Mouse (Mus musculus) liver, embryonic 14.5 days (tissue): ENCODE measurements around the gene Gsdma3. TPM values are rescaled to one million over a fixed set of nuclear protein-coding genes. Genes with fewer than 3 reads are reported as not detected.

Source experiments
- ATAC-seq: fragments of 200-750 bp; cut with Nextera tagmentation; 2 replicates; pipeline ENCODE4 v1.8.0; 2017; ENCODE audit warnings: moderate number of reproducible peaks, mild to moderate bottlenecking, moderate library complexity; ENCODE audit not compliant: insufficient read depth
- DNase-seq, 3 experiments: peaks; one replicate each; pipeline ENCODE4 v3.0.0-alpha.2; 2012 to 2013; ENCODE audit warnings: low read depth in 3 of 3, low spot score in 3 of 3
- H3K27ac ChIP-seq: fragments of 300-500 bp; sonication (generic); 2 replicates; pipeline ENCODE4 v1.5.1; 2014; ENCODE audit warnings: moderate library complexity, mild to moderate bottlenecking, control low read depth, inconsistent platforms
- H3K27me3 ChIP-seq: fragments of 300-500 bp; sonication (generic); 2 replicates; pipeline ENCODE4 v1.6.1; 2014; ENCODE audit warnings: mild to moderate bottlenecking, low read length, moderate library complexity; ENCODE audit not compliant: control insufficient read depth, insufficient read depth
- H3K36me3 ChIP-seq: fragments of 300-500 bp; sonication (generic); replicated peaks from 2 replicates; pipeline ENCODE4 v1.6.1; 2014; ENCODE audit warnings: low read depth; ENCODE audit not compliant: control insufficient read depth, insufficient read depth
- H3K4me1 ChIP-seq, 2 experiments: fragments of 200-500 bp in 1 of 2; fragments of 300-500 bp in 1 of 2; sonication (generic) in 1 of 2; replicated peaks; 2 replicates each; pipeline ENCODE4 v1.6.1; 2012 to 2014; ENCODE audit warnings: antibody characterized with exemption in 1 of 2, inconsistent platforms in 1 of 2, low read length in 1 of 2; ENCODE audit not compliant: control insufficient read depth in 2 of 2, insufficient read depth in 2 of 2
- H3K4me2 ChIP-seq: fragments of 300-500 bp; sonication (generic); 2 replicates; pipeline ENCODE4 v1.6.1; 2014; ENCODE audit warnings: low read depth, mild to moderate bottlenecking, control low read depth, moderate library complexity
- H3K4me3 ChIP-seq, 2 experiments: fragments of 200-500 bp in 1 of 2; fragments of 300-500 bp in 1 of 2; sonication (generic) in 1 of 2; 2 replicates each; pipeline ENCODE4 v1.5.1; 2012 to 2014; ENCODE audit warnings: low read depth in 2 of 2, low read length in 2 of 2, mild to moderate bottlenecking in 2 of 2, control low read depth in 1 of 2, inconsistent platforms in 1 of 2, moderate library complexity in 1 of 2; ENCODE audit not compliant: insufficient read depth in 1 of 2
- H3K9ac ChIP-seq: fragments of 300-500 bp; sonication (generic); replicated peaks from 2 replicates; pipeline ENCODE4 v1.6.1; 2014; ENCODE audit warnings: mild to moderate bottlenecking, control low read depth, moderate library complexity
- H3K9me3 ChIP-seq: fragments of 300-500 bp; sonication (generic); 2 replicates; pipeline ENCODE4 v1.6.1; 2016; ENCODE audit warnings: low read length, mixed read lengths; ENCODE audit not compliant: control insufficient read depth
- CTCF ChIP-seq: IDR thresholded peaks from 2 replicates; pipeline ENCODE4 v1.5.1; 2016; ENCODE audit warnings: antibody characterized with exemption, low read depth, control low read depth
- EP300 ChIP-seq: IDR thresholded peaks from 2 replicates; pipeline ENCODE4 v1.6.1; 2016; ENCODE audit warnings: antibody characterized with exemption, low read depth
- WGBS: fragments of 180-500 bp; shearing (Covaris S2); extraction: QIAGEN DNeasy Blood & Tissue Kit; methylation state at CpG from one replicate; pipeline ENCODE4 v1.1.7; 2014; ENCODE audit not compliant: insufficient replicate concordance; 5-methylcytosine and 5-hydroxymethylcytosine counted together
- polyA plus RNA-seq, 2 experiments: library from polyadenylated mRNA; depleted of rRNA in 1 of 2; stranded (reverse) in 1 of 2; unstranded in 1 of 2; fragments of >200 nt; fragmentation: Nextera tagmentation in 1 of 2; extraction: Ambion mirVana in 1 of 2; gene quantifications; 2 replicates each; pipeline versions ENCODE4 v1.2.1 to v1.2.3; 2012 to 2014

The Gsdma3 gene
- polyA plus RNA-seq, 2 experiments: not detected

DNA sequence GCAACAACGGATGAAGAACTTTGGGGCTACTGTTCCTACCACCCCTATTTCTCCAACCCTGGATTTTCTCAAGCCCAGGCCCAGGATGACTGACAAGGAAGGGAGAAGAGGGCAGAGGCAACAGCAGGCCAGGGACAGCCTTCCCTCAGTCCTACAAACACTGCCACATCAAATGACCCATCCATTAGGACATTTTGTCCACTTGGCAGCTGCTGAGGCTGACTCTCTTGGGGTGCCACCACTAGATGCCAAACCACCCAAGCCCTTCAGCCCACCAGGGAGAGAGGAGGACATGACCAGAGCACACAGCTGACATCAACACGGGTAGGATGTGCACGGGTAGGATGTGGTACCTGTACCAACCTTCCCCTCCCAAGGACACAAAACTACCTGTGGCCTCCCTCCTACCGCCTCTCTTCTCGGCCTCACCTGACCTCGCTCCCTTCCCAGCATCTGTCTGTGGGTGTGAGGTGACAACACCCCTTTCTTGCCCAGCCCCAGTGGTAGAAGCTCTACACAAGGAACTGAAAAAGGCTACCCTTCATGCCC lies 41.5 kb upstream of the Gsdma3 start:
- 75% methylated on average over 6 of the region's 6 CpGs for WGBS
- ATAC-seq: no peak
- Histone ChIP-seq H3K27ac (peak overlapping the region; percentile 99), H3K9ac (peak overlapping the region; percentile 98), H3K4me2 (peak overlapping the region; percentile 94), H3K27me3 (no peaks in the 10 kb centered on the region), H3K4me1 (peaks cover 63 to 82% of the 10 kb centered on the region in 2 experiments), H3K4me3 (peak overlapping the region; percentile 77 to 98; a peak in 3 of 4 replicates), H3K36me3 (peaks cover 11% of the 10 kb centered on the region), H3K9me3 (no peaks in the 10 kb centered on the region)
- no peak for TF ChIP-seq EP300
- TF ChIP-seq CTCF: no peak
- no peak for DNase-seq

DNA sequence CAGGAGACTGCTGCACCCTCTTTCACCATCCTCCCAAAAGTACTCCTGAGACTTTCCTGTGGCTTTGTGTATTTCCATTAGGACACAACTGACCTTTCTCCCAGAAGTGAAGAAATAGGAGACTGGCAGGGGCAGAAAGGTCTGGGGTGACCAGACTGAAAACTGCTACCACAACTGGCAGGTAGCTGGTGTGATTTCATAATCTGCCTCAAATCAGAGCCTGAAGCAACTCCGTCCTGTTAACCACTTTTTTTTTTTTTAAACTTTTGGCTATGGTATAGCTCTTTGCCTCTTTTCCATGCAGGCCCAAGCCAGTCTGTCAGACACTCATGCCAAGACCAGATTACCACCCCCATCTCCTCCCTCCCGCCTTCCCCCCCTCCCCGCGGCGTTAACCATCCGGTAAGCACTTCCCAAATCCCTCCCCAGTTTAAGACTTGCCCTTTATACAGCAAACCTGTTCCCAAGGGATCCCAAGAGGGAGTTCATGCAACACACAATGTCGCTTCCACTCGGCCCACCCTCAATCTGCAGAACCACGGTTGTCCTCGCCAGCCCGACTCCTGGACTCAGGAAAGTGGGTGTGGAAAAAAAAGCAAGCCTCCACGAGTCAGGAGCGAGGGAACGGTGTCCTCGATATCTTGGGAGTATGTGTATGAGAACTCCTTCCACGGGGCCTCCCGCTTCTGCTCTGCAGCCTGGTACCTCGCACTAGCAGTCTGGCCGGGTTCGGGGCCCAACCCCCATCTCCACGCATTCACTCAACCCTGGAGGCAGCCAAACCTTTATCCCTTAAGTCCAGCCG lies 39.9 kb upstream of the Gsdma3 start:
- ATAC-seq: no peak
- WGBS: 1% methylated on average over 22 of the region's 22 CpGs
- Histone ChIP-seq H3K27me3 (no peaks in the 10 kb centered on the region), H3K9ac (peak overlapping the region; percentile 98), H3K9me3 (no peaks in the 10 kb centered on the region), H3K4me2 (peak overlapping the region; percentile 94), H3K4me1 (peaks cover 50 to 67% of the 10 kb centered on the region in 2 experiments), H3K27ac (peak overlapping the region; percentile 99), H3K36me3 (peaks cover 11% of the 10 kb centered on the region), H3K4me3 (peak overlapping the region; percentile 77 to 98)
- DNase-seq: no peak
- TF ChIP-seq CTCF: no peak
- TF ChIP-seq EP300: no peak

DNA sequence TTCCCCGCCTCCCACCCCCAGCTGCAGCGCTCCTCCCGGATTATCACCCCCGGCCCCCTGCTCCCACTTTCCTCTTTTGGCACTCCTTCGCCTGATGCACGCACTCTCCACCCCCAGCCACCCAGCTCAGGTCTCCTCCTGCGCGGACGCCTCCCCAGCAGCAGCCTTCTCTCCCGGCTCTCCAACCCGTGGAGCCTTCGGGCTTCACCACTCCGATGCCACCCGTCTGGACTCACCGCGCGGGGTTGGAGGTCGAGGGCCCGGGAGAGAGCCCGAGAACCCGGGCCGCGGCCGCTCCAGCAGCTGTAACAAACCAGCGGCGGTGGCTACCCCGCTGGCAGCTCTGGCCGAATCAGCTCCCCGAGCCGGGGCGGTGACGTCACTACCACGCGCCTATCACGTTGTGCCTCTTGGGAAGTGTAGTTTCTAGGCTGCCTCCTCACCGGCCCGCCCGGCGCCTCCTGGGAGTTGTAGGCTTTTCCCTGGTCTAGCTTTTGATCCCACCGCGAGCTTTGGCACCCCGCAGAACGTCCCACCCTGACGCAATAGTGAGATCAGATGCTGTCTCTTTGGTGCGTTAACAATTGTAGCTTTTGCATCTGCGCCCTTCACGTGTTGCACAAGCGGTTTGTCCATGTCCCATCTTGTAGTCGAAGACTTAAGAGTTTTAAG lies 39.1 kb upstream of the Gsdma3 start, which contains the start of gene Ormdl3:
Gene Ormdl3, minus strand, starts transcription at position 477 of the 672 bp plus-strand sequence.
- peak; percentile 16; the same call in 1 of the 2 replicates for TF ChIP-seq EP300
- no peak for TF ChIP-seq CTCF
- H3K4me1 ChIP-seq: peaks cover 50 to 62% of the 10 kb centered on the region in 2 experiments
- no peaks in the 10 kb centered on the region for H3K27me3 ChIP-seq
- peak within 1 kb of the TSS; percentile 77 to 98 for H3K4me3 ChIP-seq
- DNase-seq (peak; percentile 96 to 97 (median 96)), ATAC-seq (peak; percentile 67)
- peak within 1 kb of the TSS; percentile 98 for H3K9ac ChIP-seq
- no peaks in the 10 kb centered on the region for H3K9me3 ChIP-seq
- 1% methylated on average over 49 of the region's 49 CpGs for WGBS
- peak within 1 kb of the TSS; percentile 94 for H3K4me2 ChIP-seq
- peak within 1 kb of the TSS; percentile 95 for H3K27ac ChIP-seq
- peaks cover 10% of the 10 kb centered on the region for H3K36me3 ChIP-seq

DNA sequence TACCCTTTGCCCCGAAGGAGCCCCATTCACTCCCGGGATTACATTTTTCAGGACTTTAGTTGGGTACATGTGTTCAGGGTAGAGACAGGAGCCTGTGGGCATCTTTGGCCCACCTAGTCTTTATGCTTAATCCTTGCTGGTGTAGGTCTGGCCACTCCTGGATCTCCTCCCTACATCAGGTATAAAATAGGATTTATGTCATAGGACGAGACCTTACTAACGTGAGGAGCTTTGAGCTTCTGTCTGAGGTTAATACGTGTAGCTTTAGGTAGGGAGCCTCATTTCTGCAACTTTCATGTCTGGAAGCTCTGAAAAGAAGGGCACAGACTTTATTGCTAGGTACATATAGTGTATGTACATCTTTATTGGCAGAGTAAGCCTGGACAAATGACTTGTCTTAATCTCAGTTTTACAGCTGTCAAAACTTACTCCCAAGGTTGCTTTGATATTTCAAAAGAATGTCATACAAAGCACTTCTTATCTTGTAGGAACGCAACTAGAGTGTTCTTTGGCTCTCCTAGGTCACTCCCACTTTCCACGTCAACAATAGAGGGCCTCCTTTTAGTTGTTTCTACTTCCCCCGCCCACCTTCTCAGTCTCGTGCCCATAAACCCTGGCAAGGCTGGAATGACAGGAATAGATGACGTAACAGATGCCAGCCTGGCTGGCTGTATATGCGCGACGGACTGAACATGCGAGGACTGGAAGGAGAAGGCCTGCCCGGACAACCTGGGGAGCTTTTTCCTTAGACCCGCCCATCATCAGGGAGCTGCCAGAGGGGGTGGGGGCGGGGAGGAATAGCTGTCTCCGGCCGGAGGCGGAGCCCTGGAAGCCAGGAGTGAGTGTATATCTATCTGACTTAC lies 38.2 kb upstream of the Gsdma3 start:
- ATAC-seq: peak; percentile 66
- Histone ChIP-seq H3K9ac (peak overlapping the region; percentile 73), H3K4me2 (peak overlapping the region; percentile 94), H3K4me3 (peak overlapping the region; percentile 73 to 98), H3K9me3 (no peaks in the 10 kb centered on the region), H3K27me3 (peaks cover 3% of the 10 kb centered on the region; the same call in 1 of the 2 replicates), H3K36me3 (peaks cover 7% of the 10 kb centered on the region), H3K4me1 (peaks cover 50 to 60% of the 10 kb centered on the region in 2 experiments), H3K27ac (peak overlapping the region; percentile 95)
- DNase-seq: peak; percentile 79 to 90 (median 83)
- TF ChIP-seq CTCF: no peak
- TF ChIP-seq EP300: peak; percentile 34; the same call in 1 of the 2 replicates
- 5% methylated on average over 20 of the region's 20 CpGs for WGBS
